Mouse (Mus musculus) embryonic facial prominence, embryonic 14.5 days (tissue): ENCODE data around the gene Lce1a1. TPM values are rescaled to one million over a fixed set of nuclear protein-coding genes. Genes with fewer than 3 reads are reported as not detected.
A peak's percentile ranks its signal among the peaks of the same experiment; 100 is the strongest.

Experiments used
- ATAC-seq: fragments of 200-750 bp; cut with Nextera tagmentation; 2 replicates; pipeline ENCODE4 v1.8.0; 2017; ENCODE audit warnings: low read depth, moderate number of reproducible peaks, moderate TSS enrichment
- DNase-seq: peaks from one replicate; pipeline ENCODE4 v3.0.0-alpha.2; 2015; ENCODE audit warnings: low spot score
- H3K27ac ChIP-seq: fragments of 300-500 bp; sonication (generic); replicated peaks from 2 replicates; pipeline ENCODE4 v1.5.1; 2014; ENCODE audit warnings: low read depth, mild to moderate bottlenecking, low read length, moderate library complexity
- H3K27me3 ChIP-seq: fragments of 300-500 bp; sonication (generic); replicated peaks from 2 replicates; pipeline ENCODE4 v1.6.1; 2014; ENCODE audit warnings: low read length; ENCODE audit not compliant: control insufficient read depth, insufficient read depth
- H3K36me3 ChIP-seq: fragments of 300-500 bp; sonication (generic); 2 replicates; pipeline ENCODE4 v1.6.1; 2014; ENCODE audit warnings: low read length, mixed read lengths; ENCODE audit not compliant: control insufficient read depth, insufficient read depth
- H3K4me1 ChIP-seq: fragments of 300-500 bp; sonication (generic); 2 replicates; pipeline ENCODE4 v1.6.1; 2014; ENCODE audit warnings: antibody characterized with exemption, low read length; ENCODE audit not compliant: control insufficient read depth, insufficient read depth
- H3K4me2 ChIP-seq: fragments of 300-500 bp; sonication (generic); 2 replicates; pipeline ENCODE4 v1.6.1; 2014; ENCODE audit warnings: low read depth, mild to moderate bottlenecking, low read length, moderate library complexity, mixed read lengths
- H3K4me3 ChIP-seq: fragments of 300-500 bp; sonication (generic); 2 replicates; pipeline ENCODE4 v1.5.1; 2014; ENCODE audit warnings: low read depth, mild to moderate bottlenecking, low read length
- H3K9ac ChIP-seq: fragments of 300-500 bp; sonication (generic); 2 replicates; pipeline ENCODE4 v1.6.1; 2014; ENCODE audit warnings: low read depth, mild to moderate bottlenecking, low read length, moderate library complexity, mixed read lengths
- H3K9me3 ChIP-seq: fragments of 300-500 bp; sonication (generic); 2 replicates; pipeline ENCODE4 v1.6.1; 2016; ENCODE audit warnings: low read length; ENCODE audit not compliant: control insufficient read depth
- WGBS: fragments of 180-500 bp; shearing (Covaris S2); extraction: QIAGEN DNeasy Blood & Tissue Kit; methylation state at CpG from one replicate; pipeline ENCODE4 v1.1.7; 2014; 5-methylcytosine and 5-hydroxymethylcytosine counted together
- polyA plus RNA-seq: library from polyadenylated mRNA; unstranded; fragments of >200 nt; fragmentation: Nextera tagmentation; extraction: Ambion mirVana; gene quantifications from 2 replicates; pipeline ENCODE4 v1.2.1, GENCODE M21; 2014

The Lce1a1 gene
- polyA plus RNA-seq, 1 experiment from 2014 or later = not detected

GRCm38 (mm10) chr3:92638653-92638991 lies 9.5 kb downstream of the Lce1a1 start:
- WGBS = 76% methylated on average over 3 of the region's 3 CpGs
- H3K4me2 ChIP-seq = no peak overlapping the region
- H3K36me3 ChIP-seq = no peaks in the 10 kb centered on the region
- no peaks in the 10 kb centered on the region for H3K27me3 ChIP-seq
- no peak overlapping the region for H3K4me3 ChIP-seq
- ATAC-seq (no peak), DNase-seq (no peak)
- no peak overlapping the region for H3K9ac ChIP-seq
- H3K27ac ChIP-seq = no peak overlapping the region
- H3K9me3 ChIP-seq = no peaks in the 10 kb centered on the region
- no peaks in the 10 kb centered on the region for H3K4me1 ChIP-seq

GRCm38 (mm10) chr3:92637745-92638652 lies 10.1 kb downstream of the Lce1a1 start:
- Histone ChIP-seq H3K27ac (no peak overlapping the region), H3K27me3 (no peaks in the 10 kb centered on the region), H3K9me3 (no peaks in the 10 kb centered on the region), H3K4me2 (no peak overlapping the region), H3K4me1 (no peaks in the 10 kb centered on the region), H3K9ac (no peak overlapping the region), H3K4me3 (no peak overlapping the region), H3K36me3 (no peaks in the 10 kb centered on the region)
- ATAC-seq = peak; percentile 85; the same call in 1 of the 2 replicates
- WGBS = 31% methylated on average over 1 of the region's 1 CpGs
- peak; percentile 64 for DNase-seq

- no peaks in the 10 kb centered on the region for H3K4me1 ChIP-seq
- WGBS = 74% methylated on average over 2 of the region's 2 CpGs
- no peak within 1 kb of the TSS for H3K9ac ChIP-seq
- H3K27me3 ChIP-seq = no peaks in the 10 kb centered on the region
- DNase-seq (no peak), ATAC-seq (no peak)
- no peaks in the 10 kb centered on the region for H3K9me3 ChIP-seq
- no peak within 1 kb of the TSS for H3K27ac ChIP-seq
- no peaks in the 10 kb centered on the region for H3K36me3 ChIP-seq
- H3K4me3 ChIP-seq = no peak within 1 kb of the TSS
- no peak within 1 kb of the TSS for H3K4me2 ChIP-seq
Observed at GRCm38 (mm10) chr3:92621560-92621959, 26.5 kb downstream of the Lce1a1 start, which contains the start of gene Lce6a. Gene Lce6a, minus strand, starts transcription at chr3:92621660.

- Histone ChIP-seq H3K4me3 (no peak overlapping the region), H3K9ac (no peak overlapping the region), H3K4me2 (no peak overlapping the region), H3K27ac (no peak overlapping the region), H3K9me3 (no peaks in the 10 kb centered on the region), H3K4me1 (no peaks in the 10 kb centered on the region), H3K27me3 (no peaks in the 10 kb centered on the region), H3K36me3 (no peaks in the 10 kb centered on the region)
- ATAC-seq (no peak), DNase-seq (no peak)
- 41% methylated on average over 1 of the region's 1 CpGs for WGBS
Observed at GRCm38 (mm10) chr3:92609804-92610203, 38.3 kb downstream of the Lce1a1 start.

GRCm38 (mm10) chr3:92607392-92607791 lies 40.7 kb downstream of the Lce1a1 start, which contains the start of gene 2210017I01Rik:
Gene 2210017I01Rik, minus strand, starts transcription at chr3:92607492.
- no peaks in the 10 kb centered on the region for H3K27me3 ChIP-seq
- H3K27ac ChIP-seq = no peak within 1 kb of the TSS
- no peak for DNase-seq
- H3K9ac ChIP-seq = no peak within 1 kb of the TSS
- H3K4me3 ChIP-seq = no peak within 1 kb of the TSS
- H3K36me3 ChIP-seq = no peaks in the 10 kb centered on the region
- H3K4me1 ChIP-seq = no peaks in the 10 kb centered on the region
- no peak within 1 kb of the TSS for H3K4me2 ChIP-seq
- H3K9me3 ChIP-seq = no peaks in the 10 kb centered on the region
- ATAC-seq = no peak

- ATAC-seq (no peak), DNase-seq (peak; percentile 20)
- no peaks in the 10 kb centered on the region for H3K27me3 ChIP-seq
Observed at GRCm38 (mm10) chr3:92602169-92602568, 45.9 kb downstream of the Lce1a1 start.

GRCm38 (mm10) chr3:92600456-92600855 lies 47.7 kb downstream of the Lce1a1 start:
- Histone ChIP-seq H3K36me3 (no peaks in the 10 kb centered on the region), H3K27ac (no peak overlapping the region), H3K4me3 (no peak overlapping the region), H3K9me3 (peaks cover 4% of the 10 kb centered on the region; the same call in 1 of the 2 replicates), H3K9ac (no peak overlapping the region), H3K4me1 (no peaks in the 10 kb centered on the region), H3K4me2 (no peak overlapping the region), H3K27me3 (no peaks in the 10 kb centered on the region)
- ATAC-seq = no peak
- 47% methylated on average over 1 of the region's 1 CpGs for WGBS
- DNase-seq = no peak

More at GRCm38 (mm10) chr3:92602169-92602568, 45.9 kb downstream of the Lce1a1 start:
- Histone ChIP-seq H3K4me1 (no peaks in the 10 kb centered on the region), H3K9me3 (peaks cover 4% of the 10 kb centered on the region; the same call in 1 of the 2 replicates), H3K4me3 (no peak overlapping the region), H3K27ac (no peak overlapping the region), H3K4me2 (no peak overlapping the region), H3K36me3 (no peaks in the 10 kb centered on the region), H3K9ac (no peak overlapping the region)
- 52% methylated on average over 1 of the region's 1 CpGs for WGBS

- H3K4me1 ChIP-seq = no peaks in the 10 kb centered on the region
- H3K4me3 ChIP-seq = no peak overlapping the region
- no peak for ATAC-seq
Observed at GRCm38 (mm10) chr3:92599973-92600372, 48.1 kb downstream of the Lce1a1 start.

GRCm38 (mm10) chr3:92598429-92598828 lies 49.7 kb downstream of the Lce1a1 start:
- no peak overlapping the region for H3K27ac ChIP-seq
- no peaks in the 10 kb centered on the region for H3K36me3 ChIP-seq
- no peak overlapping the region for H3K9ac ChIP-seq
- no peaks in the 10 kb centered on the region for H3K4me1 ChIP-seq
- H3K9me3 ChIP-seq = peaks cover 4% of the 10 kb centered on the region; the same call in 1 of the 2 replicates
- no peak for DNase-seq
- 84% methylated on average over 2 of the region's 2 CpGs for WGBS
- H3K4me3 ChIP-seq = no peak overlapping the region
- no peak for ATAC-seq
- H3K27me3 ChIP-seq = no peaks in the 10 kb centered on the region
- no peak overlapping the region for H3K4me2 ChIP-seq

More at GRCm38 (mm10) chr3:92599973-92600372, 48.1 kb downstream of the Lce1a1 start:
- DNase-seq = no peak
- Histone ChIP-seq H3K9ac (no peak overlapping the region), H3K27me3 (no peaks in the 10 kb centered on the region), H3K4me2 (no peak overlapping the region), H3K9me3 (peaks cover 4% of the 10 kb centered on the region; the same call in 1 of the 2 replicates), H3K27ac (no peak overlapping the region), H3K36me3 (no peaks in the 10 kb centered on the region)
